10 mouse cellular contexts compared by ENCODE assay signal in the genomic region with DNA sequence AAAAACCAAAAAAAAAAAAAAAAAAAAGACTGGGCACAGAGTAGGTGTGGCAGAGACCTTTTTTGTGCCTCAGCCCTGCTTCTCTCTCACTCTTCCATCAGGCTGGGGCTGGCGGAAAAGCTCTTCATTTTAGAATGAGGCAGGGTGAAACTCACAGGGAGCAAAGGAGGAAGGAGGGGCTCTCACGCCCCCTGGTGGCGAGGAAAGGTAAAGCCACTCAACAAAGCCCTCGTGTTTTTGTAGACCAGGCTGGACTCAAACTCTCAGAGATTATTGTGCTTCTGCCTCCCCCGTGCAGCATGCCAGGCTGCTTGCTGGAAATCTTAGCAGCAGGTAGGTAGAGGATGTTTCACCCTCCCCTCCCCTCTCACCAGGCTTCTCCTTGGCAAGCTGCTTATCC. TPM values are rescaled to one million over a fixed set of nuclear protein-coding genes. Genes with fewer than 3 reads are reported as not detected.
DNase-seq lines count a peak whose midpoint lies in the region; ATAC-seq and TF ChIP-seq lines count a peak whose summit lies in the region.
"Had no signal": no experiment of that assay in that cellular context is flagged by ENCODE, and none has a peak within 500 bp of the region (broad histone marks: within the 10 kb centered on the region; RNA-seq: fewer than 3 reads in every experiment).

No protein-coding gene starts in this region.

- no peak overlapping the region for H3K9ac ChIP-seq in kidney, embryonic 16.5 days (replicated peaks; ENCODE audit: low read length)
- H3K9ac ChIP-seq: lung, embryonic 15.5 days had no signal

- no peaks in the 10 kb centered on the region for H3K27me3 ChIP-seq in kidney, embryonic 16.5 days (ENCODE audit: insufficient read depth, low read length)
- H3K27me3 ChIP-seq: lung, embryonic 15.5 days had no signal

- DNase-seq in kidney, adult 18-20 months, result peak; percentile 71
- peak; percentile 78 for DNase-seq in ES-CJ7 (ENCODE audit: low read depth, low spot score)
- peak; percentile 56 to 65 for DNase-seq in frontal cortex, postnatal 25 days (ENCODE audit: low spot score in 2 of 2)
- peak; percentile 69 to 76 for DNase-seq in layer of hippocampus, postnatal 10 days (ENCODE audit: low spot score in 2 of 2)
- DNase-seq in thymus, postnatal 14 days, result peak; percentile 63

- peak; percentile 90 for TF ChIP-seq CTCF in bone marrow, adult 2 months (IDR thresholded peaks at IDR 0.05; ENCODE audit: control insufficient read depth, insufficient read depth, low read length)

- no peak for TF ChIP-seq POLR2A in bone marrow, adult 2 months (IDR thresholded peaks at IDR 0.05; ENCODE audit: borderline replicate concordance, control insufficient read depth, low read depth, low read length)

- H3K36me3 ChIP-seq in kidney, embryonic 16.5 days (ENCODE audit: insufficient read depth, low read length), result peaks cover 73% of the 10 kb centered on the region

- no peak overlapping the region for H3K27ac ChIP-seq in kidney, embryonic 16.5 days (ENCODE audit: low read length)
- no peak overlapping the region for H3K27ac ChIP-seq in bone marrow, adult 2 months (ENCODE audit: control insufficient read depth, insufficient read depth, low read depth, low read length, poor library complexity)
- H3K27ac ChIP-seq: lung, embryonic 15.5 days had no signal

- WGBS in kidney, embryonic 16.5 days, result 57% methylated on average over 5 of the region's 5 CpGs
- 22% methylated on average over 5 of the region's 5 CpGs for WGBS in bone marrow, adult 2 months

- peaks cover 4% of the 10 kb centered on the region; the same call in 1 of the 2 replicates for H3K9me3 ChIP-seq in kidney, embryonic 16.5 days (ENCODE audit: low read length)
- H3K9me3 ChIP-seq: lung, embryonic 15.5 days had no signal

- no peak for ATAC-seq in kidney, embryonic 16.5 days (ENCODE audit: low FRiP score, low TSS enrichment)
- peak; percentile 55 for ATAC-seq in monocyte, adult 5-6 weeks (replicated peaks; ENCODE audit: insufficient number of reproducible peaks, low FRiP score, low TSS enrichment, poor library complexity, severe bottlenecking)

- no peak overlapping the region for H3K4me2 ChIP-seq in kidney, embryonic 16.5 days (replicated peaks; ENCODE audit: low read depth, low read length)
- H3K4me2 ChIP-seq: lung, embryonic 15.5 days had no signal

- H3K4me3 ChIP-seq in kidney, embryonic 16.5 days (ENCODE audit: low read length), result no peak overlapping the region
- no peak overlapping the region for H3K4me3 ChIP-seq in bone marrow, adult 2 months (replicated peaks; ENCODE audit: control insufficient read depth, low read depth, low read length)
- H3K4me3 ChIP-seq: erythroblast, embryonic 14.5 days; lung, embryonic 15.5 days had no signal

- H3K4me1 ChIP-seq in kidney, embryonic 16.5 days (ENCODE audit: insufficient read depth, low read length), result no peaks in the 10 kb centered on the region
- no peaks in the 10 kb centered on the region for H3K4me1 ChIP-seq in bone marrow, adult 2 months (ENCODE audit: control insufficient read depth, insufficient read depth, low read length)
- H3K4me1 ChIP-seq: lung, embryonic 15.5 days had no signal

RNA-seq across cellular contexts. Expression of a gene that starts 7.3 kb away (rescaled TPM):
- 36.8 and 37.9 TPM in 2 replicates for polyA plus RNA-seq in kidney, embryonic 16.5 days (2015; fragmentation: Nextera tagmentation; extraction: Ambion mirVana)
- polyA plus RNA-seq in bone marrow, adult 2 months (2011; ENCODE audit: insufficient read depth, insufficient read length, low replicate concordance, missing spikeins), result 4.9 and 7.8 TPM in 2 replicates
- total RNA-seq in layer of hippocampus, postnatal 10 days (2021), result 10 to 100 TPM in 1 of 2 experiments, 1 to 10 TPM in 1; 8.6 to 14.0 TPM
- total RNA-seq in monocyte, adult 5-6 weeks (2017), result 0.49 TPM in 1 of 3 replicates, not detected in the others

RNA-seq across cellular contexts. Expression of a gene that starts 28.8 kb away (rescaled TPM):
- polyA plus RNA-seq in kidney, embryonic 16.5 days (2015; fragmentation: Nextera tagmentation; extraction: Ambion mirVana), result 198 and 212 TPM in 2 replicates
- 96.9 and 171 TPM in 2 replicates for polyA plus RNA-seq in bone marrow, adult 2 months (2011; ENCODE audit: insufficient read depth, insufficient read length, low replicate concordance, missing spikeins)
- 100 to 1,000 TPM; 126 to 135 TPM for total RNA-seq in layer of hippocampus, postnatal 10 days (2021)
- 208 to 319 TPM (median 268 TPM) in 3 replicates for total RNA-seq in monocyte, adult 5-6 weeks (2017)

RNA-seq across cellular contexts. Expression of a gene that starts 52.5 kb away (rescaled TPM):
- 690 and 706 TPM in 2 replicates for polyA plus RNA-seq in kidney, embryonic 16.5 days (2015; fragmentation: Nextera tagmentation; extraction: Ambion mirVana)
- 159 and 175 TPM in 2 replicates for polyA plus RNA-seq in bone marrow, adult 2 months (2011; ENCODE audit: insufficient read depth, insufficient read length, low replicate concordance, missing spikeins)
- 1,000 to 10,000 TPM; 1,327 to 1,522 TPM for total RNA-seq in layer of hippocampus, postnatal 10 days (2021)
- 42.8 to 94.2 TPM (median 48.6 TPM) in 3 replicates for total RNA-seq in monocyte, adult 5-6 weeks (2017)

Comparison
In these comparisons a context has a peak if more than half of its experiments do, and no peak if none do; other contexts are left out.
1. RNA of a gene that starts 52.5 kb away (total RNA-seq): 1,327 to 1,522 TPM in layer of hippocampus, postnatal 10 days; 42.8 to 94.2 TPM in monocyte, adult 5-6 weeks; every median in the first group is over 10 times any median in the second.
2. Peak in every context shown above with its lines, with median percentiles within 50 percentile points of each other: DNase-seq.